Comparison of ENCODE assay signal across 28 mouse cellular contexts in the genomic region with DNA sequence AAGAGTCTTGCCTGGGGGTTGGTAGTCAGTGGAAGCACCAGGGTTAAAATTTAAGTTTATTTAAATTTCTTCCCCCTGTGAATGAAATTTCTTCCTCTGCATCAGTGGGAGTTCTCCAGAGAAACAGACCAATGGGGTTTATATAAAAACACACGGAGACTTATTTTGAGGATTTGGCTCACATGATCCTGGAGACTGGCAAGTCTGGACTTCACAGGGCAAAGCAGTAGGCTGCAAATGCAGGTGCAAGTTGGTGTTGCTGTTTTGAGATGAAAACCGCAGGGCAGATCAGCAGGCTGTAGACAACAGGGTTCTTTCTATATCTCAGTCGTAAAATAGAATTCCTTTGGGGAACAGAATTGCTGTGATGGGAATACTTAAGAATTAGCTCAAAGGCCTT.
"Had no signal": no experiment of that assay in that cellular context is flagged by ENCODE, and none has a peak within 500 bp of the region (broad histone marks: within the 10 kb centered on the region; RNA-seq: fewer than 3 reads in every experiment).

No protein-coding gene starts in this region.

- H3K36me3 ChIP-seq: heart, embryonic 10.5 days; heart, embryonic 12.5 days; hindbrain, embryonic 10.5 days; hindbrain, embryonic 12.5 days; intestine, embryonic 15.5 days; limb, embryonic 13.5 days; limb, embryonic 15.5 days; liver, embryonic 12.5 days had no signal

- H3K9me3 ChIP-seq: heart, embryonic 10.5 days; heart, embryonic 12.5 days; hindbrain, embryonic 10.5 days; hindbrain, embryonic 12.5 days; intestine, embryonic 15.5 days; limb, embryonic 13.5 days; limb, embryonic 15.5 days; liver, embryonic 12.5 days had no signal

- H3K4me3 ChIP-seq: gastrocnemius, adult 2 months; heart, adult 2 months; heart, embryonic 10.5 days; heart, embryonic 12.5 days; hindbrain, embryonic 10.5 days; hindbrain, embryonic 12.5 days; intestine, embryonic 15.5 days; limb, embryonic 13.5 days; limb, embryonic 15.5 days; liver, embryonic 12.5 days had no signal

- H3K4me1 ChIP-seq: heart, embryonic 10.5 days; hindbrain, embryonic 10.5 days; hindbrain, embryonic 12.5 days; intestine, embryonic 15.5 days; limb, embryonic 13.5 days; limb, embryonic 15.5 days; liver, embryonic 12.5 days had no signal

- DNase-seq: gastrocnemius, adult 2 months; gastrocnemius, postnatal 10 days; gastrocnemius, postnatal 25 days; heart, adult 2 months; heart, postnatal 10 days; heart, postnatal 4 days; kidney, adult 18-20 months; kidney, adult 8-10 months; kidney, postnatal 14 days; kidney, postnatal 36 days; layer of hippocampus, adult 9-11 months; layer of hippocampus, postnatal 36 days; left cerebral cortex, postnatal 4 days had no signal

- H3K27me3 ChIP-seq: heart, embryonic 12.5 days; hindbrain, embryonic 12.5 days; intestine, embryonic 15.5 days; limb, embryonic 13.5 days; limb, embryonic 15.5 days; liver, embryonic 12.5 days had no signal

- H3K4me2 ChIP-seq: heart, embryonic 12.5 days; hindbrain, embryonic 12.5 days; hindbrain, embryonic 14.5 days; intestine, embryonic 15.5 days; limb, embryonic 13.5 days; limb, embryonic 15.5 days; liver, embryonic 12.5 days had no signal

- ATAC-seq: forebrain, embryonic 16.5 days; hindbrain, embryonic 16.5 days; inflammation-experienced regulatory T-cells, adult 6 months; intestine, embryonic 15.5 days; intestine, postnatal 0 days; liver, embryonic 12.5 days had no signal

- H3K9ac ChIP-seq: heart, embryonic 12.5 days; hindbrain, embryonic 12.5 days; hindbrain, embryonic 14.5 days; intestine, embryonic 15.5 days; limb, embryonic 13.5 days; limb, embryonic 15.5 days; liver, embryonic 12.5 days; liver, embryonic 14.5 days had no signal

- H3K27ac ChIP-seq: gastrocnemius, adult 2 months; heart, adult 2 months; heart, embryonic 10.5 days; hindbrain, embryonic 10.5 days; hindbrain, embryonic 12.5 days; hindbrain, embryonic 14.5 days; intestine, embryonic 15.5 days; kidney, postnatal 0 days; limb, embryonic 13.5 days; limb, embryonic 15.5 days; liver, embryonic 12.5 days; liver, embryonic 14.5 days had no signal
